Mouse (Mus musculus): ENCODE measurements at regions not wholly inside any gene's neighbourhood (a gene's known extent, or its start where the extent isn't known, plus 50 kb on each side); places are given as distances from the start of the nearest gene placed in this dataset.

GRCm38 (mm10) chr11:43952151-43952550, 51.1 kb upstream of the Adra1b start:
- 67% methylated on average over 1 of the region's 1 CpGs for WGBS
- Histone ChIP-seq H3K27ac (ENCODE audit: low read depth, low read length) (no peak overlapping the region), H3K9ac (ENCODE audit: low read length) (no peak overlapping the region), H3K36me3 (ENCODE audit: control insufficient read depth, insufficient read depth, low read length) (no peaks in the 10 kb centered on the region), H3K27me3 (ENCODE audit: control insufficient read depth, insufficient read depth, low read length) (no peaks in the 10 kb centered on the region), H3K4me1 (ENCODE audit: control insufficient read depth, insufficient read depth, low read length) (no peaks in the 10 kb centered on the region), H3K4me2 (no peak overlapping the region), H3K4me3 (ENCODE audit: low read depth, low read length) (no peak overlapping the region), H3K9me3 (ENCODE audit: control insufficient read depth, low read length) (no peaks in the 10 kb centered on the region; the same call in 1 of the 2 replicates)
- ATAC-seq (ENCODE audit: low FRiP score) (no peak), DNase-seq (ENCODE audit: low spot score, missing footprints) (no peak)

GRCm38 (mm10) chr11:43958241-43958975, 57.4 kb upstream of the Adra1b start:
- Histone ChIP-seq H3K4me3 (ENCODE audit: low read depth, low read length) (no peak overlapping the region), H3K9me3 (ENCODE audit: control insufficient read depth, low read length) (no peaks in the 10 kb centered on the region), H3K9ac (ENCODE audit: low read length) (no peak overlapping the region), H3K4me2 (no peak overlapping the region), H3K4me1 (ENCODE audit: control insufficient read depth, insufficient read depth, low read length) (no peaks in the 10 kb centered on the region), H3K27me3 (ENCODE audit: control insufficient read depth, insufficient read depth, low read length) (no peaks in the 10 kb centered on the region), H3K27ac (ENCODE audit: low read depth, low read length) (no peak overlapping the region), H3K36me3 (ENCODE audit: control insufficient read depth, insufficient read depth, low read length) (no peaks in the 10 kb centered on the region)
- no peak for DNase-seq (ENCODE audit: low spot score, missing footprints)
- no peak for ATAC-seq (ENCODE audit: low FRiP score)
- 54% methylated on average over 3 of the region's 3 CpGs for WGBS

- H3K9ac ChIP-seq (ENCODE audit: low read length) = no peak overlapping the region
These were observed 57.9 kb upstream of the Adra1b start for GRCm38 (mm10) chr11:43958976-43959315.

DNA sequence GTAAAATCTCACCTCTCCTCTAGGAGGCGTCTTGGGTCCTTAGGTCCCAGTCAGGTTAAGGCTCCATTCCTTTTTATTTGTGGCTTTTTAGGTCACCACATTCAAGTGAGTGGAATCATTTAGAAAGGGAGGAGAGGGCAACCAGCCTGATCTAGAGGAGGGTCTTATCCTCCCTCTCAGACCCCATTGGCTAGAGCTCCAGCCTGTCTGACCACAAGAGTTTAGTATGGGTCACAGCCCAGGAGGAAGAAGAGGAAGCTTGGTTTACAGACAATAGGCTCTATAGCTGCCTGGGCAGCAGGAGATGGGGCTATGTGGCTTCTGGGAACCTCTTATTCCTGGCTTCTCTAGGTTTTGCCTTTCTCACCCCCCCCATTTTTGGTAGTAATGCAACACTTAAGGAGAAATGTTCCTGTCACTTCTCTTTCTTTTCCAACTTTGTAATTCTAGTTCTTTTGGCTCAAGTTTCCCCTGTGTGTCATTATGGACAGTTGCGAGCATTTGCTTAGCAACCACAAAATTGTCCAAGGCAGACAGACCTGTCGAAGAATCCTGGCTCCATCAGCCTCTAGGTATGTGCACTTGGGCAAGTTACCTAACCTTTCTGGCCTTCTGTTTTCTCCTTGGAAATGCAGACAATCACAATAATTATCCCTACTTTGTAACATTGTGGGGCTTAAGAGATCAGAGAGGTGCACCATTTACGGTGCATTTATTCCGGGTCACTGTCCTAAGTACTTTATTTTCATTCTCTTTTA, 59.5 kb upstream of the Adra1b start:
- Histone ChIP-seq H3K27ac (ENCODE audit: low read depth, low read length) (no peak overlapping the region), H3K9me3 (ENCODE audit: control insufficient read depth, low read length) (no peaks in the 10 kb centered on the region), H3K9ac (ENCODE audit: low read length) (no peak overlapping the region), H3K4me2 (no peak overlapping the region), H3K4me3 (ENCODE audit: low read depth, low read length) (no peak overlapping the region), H3K36me3 (ENCODE audit: control insufficient read depth, insufficient read depth, low read length) (no peaks in the 10 kb centered on the region), H3K27me3 (ENCODE audit: control insufficient read depth, insufficient read depth, low read length) (no peaks in the 10 kb centered on the region), H3K4me1 (ENCODE audit: control insufficient read depth, insufficient read depth, low read length) (no peaks in the 10 kb centered on the region)
- 66% methylated on average over 5 of the region's 5 CpGs for WGBS
- no peak for DNase-seq (ENCODE audit: low spot score, missing footprints)
- ATAC-seq (ENCODE audit: low FRiP score) = no peak

More at GRCm38 (mm10) chr11:43958976-43959315, 57.9 kb upstream of the Adra1b start:
- Histone ChIP-seq H3K4me3 (ENCODE audit: low read depth, low read length) (no peak overlapping the region), H3K27me3 (ENCODE audit: control insufficient read depth, insufficient read depth, low read length) (no peaks in the 10 kb centered on the region), H3K4me1 (ENCODE audit: control insufficient read depth, insufficient read depth, low read length) (no peaks in the 10 kb centered on the region), H3K27ac (ENCODE audit: low read depth, low read length) (no peak overlapping the region), H3K36me3 (ENCODE audit: control insufficient read depth, insufficient read depth, low read length) (no peaks in the 10 kb centered on the region), H3K9me3 (ENCODE audit: control insufficient read depth, low read length) (no peaks in the 10 kb centered on the region), H3K4me2 (no peak overlapping the region)
- 59% methylated on average over 2 of the region's 2 CpGs for WGBS
- ATAC-seq (ENCODE audit: low FRiP score) (no peak), DNase-seq (ENCODE audit: low spot score, missing footprints) (no peak)

GRCm38 (mm10) chr11:43961398-43962070, 60.5 kb upstream of the Adra1b start:
- WGBS = 84% methylated on average over 6 of the region's 6 CpGs
- no peak overlapping the region for H3K4me2 ChIP-seq
- H3K36me3 ChIP-seq (ENCODE audit: control insufficient read depth, insufficient read depth, low read length) = no peaks in the 10 kb centered on the region
- no peaks in the 10 kb centered on the region for H3K4me1 ChIP-seq (ENCODE audit: control insufficient read depth, insufficient read depth, low read length)
- no peak for ATAC-seq (ENCODE audit: low FRiP score)
- H3K27me3 ChIP-seq (ENCODE audit: control insufficient read depth, insufficient read depth, low read length) = no peaks in the 10 kb centered on the region
- H3K9me3 ChIP-seq (ENCODE audit: control insufficient read depth, low read length) = no peaks in the 10 kb centered on the region
- no peak overlapping the region for H3K9ac ChIP-seq (ENCODE audit: low read length)
- no peak overlapping the region for H3K27ac ChIP-seq (ENCODE audit: low read depth, low read length)
- no peak for DNase-seq (ENCODE audit: low spot score, missing footprints)
- no peak overlapping the region for H3K4me3 ChIP-seq (ENCODE audit: low read depth, low read length)

DNA sequence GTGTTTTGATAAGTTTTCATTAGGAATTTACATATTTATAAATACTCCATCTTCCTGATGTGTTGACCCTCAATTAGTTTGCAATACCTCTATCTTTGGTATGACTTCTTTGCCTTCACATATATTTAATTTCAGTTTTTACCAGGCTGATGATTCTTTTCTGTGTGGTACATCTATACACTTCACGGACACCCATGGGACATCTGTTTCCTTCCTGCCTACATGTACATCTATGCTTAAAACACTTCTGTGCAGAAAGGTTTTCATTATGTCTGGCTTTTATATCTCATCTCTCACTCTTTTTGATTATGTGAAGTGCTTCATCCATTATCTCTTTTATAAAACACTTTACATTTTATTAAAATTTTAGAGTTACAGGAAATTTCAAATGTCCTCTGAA, 66.8 kb upstream of the Adra1b start:
- Histone ChIP-seq H3K9ac (ENCODE audit: low read length) (no peak overlapping the region), H3K4me1 (ENCODE audit: control insufficient read depth, insufficient read depth, low read length) (no peaks in the 10 kb centered on the region), H3K4me3 (ENCODE audit: low read depth, low read length) (no peak overlapping the region), H3K27me3 (ENCODE audit: control insufficient read depth, insufficient read depth, low read length) (no peaks in the 10 kb centered on the region), H3K4me2 (no peak overlapping the region), H3K36me3 (ENCODE audit: control insufficient read depth, insufficient read depth, low read length) (no peaks in the 10 kb centered on the region), H3K9me3 (ENCODE audit: control insufficient read depth, low read length) (no peaks in the 10 kb centered on the region), H3K27ac (ENCODE audit: low read depth, low read length) (no peak overlapping the region)
- WGBS = 83% methylated on average over 1 of the region's 1 CpGs
- ATAC-seq (ENCODE audit: low FRiP score) = no peak
- no peak for DNase-seq (ENCODE audit: low spot score, missing footprints)

DNA sequence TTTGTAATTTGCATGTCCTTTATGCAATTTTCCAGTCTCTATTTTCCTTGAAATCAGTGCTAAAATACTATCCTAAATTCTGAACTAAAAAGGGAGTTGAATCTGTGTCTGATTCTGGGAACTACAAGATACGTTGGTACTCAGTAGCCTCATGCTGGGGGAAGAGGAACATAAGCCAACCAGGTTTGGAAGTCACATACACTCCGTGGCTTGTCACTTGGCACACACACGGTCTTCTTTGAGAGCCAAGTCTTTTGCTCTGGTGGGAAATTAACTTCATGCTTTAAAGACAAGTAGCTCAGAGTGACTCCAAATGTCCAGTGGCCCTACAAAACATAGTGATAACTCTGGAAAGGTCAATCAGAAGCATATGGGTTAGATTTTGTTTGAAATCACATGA, 70.9 kb upstream of the Adra1b start:
- H3K4me3 ChIP-seq (ENCODE audit: low read depth, low read length) = no peak overlapping the region
- DNase-seq (ENCODE audit: low spot score, missing footprints) (no peak), ATAC-seq (ENCODE audit: low FRiP score) (no peak)
- H3K36me3 ChIP-seq (ENCODE audit: control insufficient read depth, insufficient read depth, low read length) = no peaks in the 10 kb centered on the region
- no peaks in the 10 kb centered on the region for H3K4me1 ChIP-seq (ENCODE audit: control insufficient read depth, insufficient read depth, low read length)
- no peak overlapping the region for H3K27ac ChIP-seq (ENCODE audit: low read depth, low read length)
- H3K27me3 ChIP-seq (ENCODE audit: control insufficient read depth, insufficient read depth, low read length) = no peaks in the 10 kb centered on the region
- no peak overlapping the region for H3K9ac ChIP-seq (ENCODE audit: low read length)
- no peak overlapping the region for H3K4me2 ChIP-seq
- 74% methylated on average over 3 of the region's 3 CpGs for WGBS
- no peaks in the 10 kb centered on the region for H3K9me3 ChIP-seq (ENCODE audit: control insufficient read depth, low read length)

DNA sequence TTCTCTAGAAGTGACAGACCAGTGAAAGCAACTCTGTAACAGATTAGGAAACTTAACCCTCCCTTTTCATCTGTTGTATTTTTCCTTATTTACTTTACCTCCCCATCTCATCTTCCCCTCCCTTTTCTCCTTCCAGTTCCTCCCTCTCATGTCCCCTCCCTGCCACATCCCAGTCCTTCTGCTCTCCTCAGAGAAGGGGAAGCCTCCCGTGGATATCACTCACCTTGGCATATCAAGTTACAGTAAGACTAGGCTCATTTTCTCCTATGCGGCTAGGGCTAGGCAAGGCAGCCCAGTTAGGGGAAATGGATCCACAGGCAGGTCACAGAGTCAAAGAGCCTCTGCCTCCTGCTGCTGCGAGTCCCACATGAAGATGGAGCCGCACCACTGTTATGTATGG, 75.0 kb upstream of the Adra1b start:
- Histone ChIP-seq H3K4me2 (no peak overlapping the region), H3K27me3 (ENCODE audit: control insufficient read depth, insufficient read depth, low read length) (no peaks in the 10 kb centered on the region)
- 57% methylated on average over 4 of the region's 4 CpGs for WGBS

GRCm38 (mm10) chr11:43979406-43979805, 78.4 kb upstream of the Adra1b start:
- 72% methylated on average over 7 of the region's 7 CpGs for WGBS

More for the DNA sequence above, 75.0 kb upstream of the Adra1b start:
- H3K9ac ChIP-seq (ENCODE audit: low read length) = no peak overlapping the region
- no peaks in the 10 kb centered on the region for H3K9me3 ChIP-seq (ENCODE audit: control insufficient read depth, low read length)
- no peak for DNase-seq (ENCODE audit: low spot score, missing footprints)
- H3K36me3 ChIP-seq (ENCODE audit: control insufficient read depth, insufficient read depth, low read length) = no peaks in the 10 kb centered on the region
- no peak overlapping the region for H3K4me3 ChIP-seq (ENCODE audit: low read depth, low read length)
- no peaks in the 10 kb centered on the region for H3K4me1 ChIP-seq (ENCODE audit: control insufficient read depth, insufficient read depth, low read length)
- no peak for ATAC-seq (ENCODE audit: low FRiP score)
- no peak overlapping the region for H3K27ac ChIP-seq (ENCODE audit: low read depth, low read length)

More at GRCm38 (mm10) chr11:43979406-43979805, 78.4 kb upstream of the Adra1b start:
- DNase-seq (ENCODE audit: low spot score, missing footprints) (no peak), ATAC-seq (ENCODE audit: low FRiP score) (no peak)
- no peaks in the 10 kb centered on the region for H3K4me1 ChIP-seq (ENCODE audit: control insufficient read depth, insufficient read depth, low read length)
- no peaks in the 10 kb centered on the region for H3K27me3 ChIP-seq (ENCODE audit: control insufficient read depth, insufficient read depth, low read length)
- H3K4me3 ChIP-seq (ENCODE audit: low read depth, low read length) = no peak overlapping the region
- no peaks in the 10 kb centered on the region for H3K36me3 ChIP-seq (ENCODE audit: control insufficient read depth, insufficient read depth, low read length)
- H3K27ac ChIP-seq (ENCODE audit: low read depth, low read length) = no peak overlapping the region
- H3K9me3 ChIP-seq (ENCODE audit: control insufficient read depth, low read length) = no peaks in the 10 kb centered on the region
- no peak overlapping the region for H3K4me2 ChIP-seq
- H3K9ac ChIP-seq (ENCODE audit: low read length) = no peak overlapping the region
